ENCODE assay signal across 15 mouse cellular contexts in the genomic region with DNA sequence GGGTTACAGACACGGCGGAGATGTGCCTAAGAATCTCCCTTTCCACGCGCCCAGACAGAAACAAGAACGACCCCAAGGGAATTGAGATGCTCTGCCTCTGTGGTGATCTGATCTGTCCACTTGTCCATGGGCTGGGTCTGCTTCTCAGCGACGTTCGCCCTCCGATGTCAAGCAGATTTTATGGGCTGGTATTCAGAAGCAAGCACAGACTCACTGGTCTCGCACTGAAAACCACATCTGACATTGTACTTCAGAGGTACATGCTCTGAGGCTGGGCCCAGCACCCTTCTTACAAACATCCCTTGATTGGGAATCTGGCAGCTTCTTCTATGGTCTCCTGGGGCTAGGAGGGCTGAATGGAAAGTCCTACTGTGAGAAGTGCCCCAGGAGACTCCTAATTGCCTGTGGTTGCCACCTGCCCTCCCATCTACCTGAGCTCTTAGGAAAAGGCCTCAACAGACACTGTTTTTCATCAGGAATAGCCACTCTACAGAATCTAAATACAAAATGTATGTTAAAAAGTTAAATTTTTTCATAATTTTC. TPM values are rescaled to one million over a fixed set of nuclear protein-coding genes. Genes with fewer than 3 reads are reported as not detected.
"Had no signal": no experiment of that assay in that cellular context is flagged by ENCODE, and none has a peak within 500 bp of the region (broad histone marks: within the 10 kb centered on the region; RNA-seq: fewer than 3 reads in every experiment).

No protein-coding gene starts in this region.

- H3K4me3 ChIP-seq: left cerebral cortex, adult 2 months; limb, embryonic 10.5 days; liver, embryonic 15.5 days had no signal

- H3K36me3 ChIP-seq: limb, embryonic 10.5 days; liver, embryonic 15.5 days had no signal

- H3K27ac ChIP-seq: left cerebral cortex, adult 2 months; limb, embryonic 10.5 days; liver, embryonic 15.5 days had no signal

- H3K9me3 ChIP-seq: limb, embryonic 10.5 days; liver, embryonic 15.5 days had no signal

- H3K27me3 ChIP-seq: liver, embryonic 15.5 days had no signal

- H3K9ac ChIP-seq: liver, embryonic 15.5 days had no signal

- ATAC-seq: lung, postnatal 0 days had no signal

- DNase-seq: kidney, adult 8-10 months; kidney, postnatal 25 days; lung, adult 2 months; lung, postnatal 36 days; spleen, adult 18-20 months; thymus, adult 18-20 months; thymus, postnatal 25 days had no signal

- H3K4me2 ChIP-seq: liver, embryonic 11.5 days; liver, embryonic 15.5 days had no signal

- H3K4me1 ChIP-seq: liver, embryonic 15.5 days had no signal

RNA-seq across cellular contexts. Expression of gene Spock1, which starts 51.8 kb away (rescaled TPM):
- total RNA-seq: megakaryocyte progenitor cell, adult 5-6 weeks; monocyte, adult 5-6 weeks; neutrophil, adult 5-6 weeks had no signal
